Mouse (Mus musculus) hindbrain, embryonic 13.5 days (tissue): ENCODE data around the gene Tex14. TPM values are rescaled to one million over a fixed set of nuclear protein-coding genes. Genes with fewer than 3 reads are reported as not detected.
"Not testable (repeated sequence)": the region's sequence is repeated elsewhere in the genome, so short reads cannot be mapped to it uniquely, and the experiment has no call there.

Experiments
- ATAC-seq: fragments of 200-750 bp; cut with Nextera tagmentation; 2 replicates; pipeline ENCODE4 v1.8.0; 2017; ENCODE audit warnings: moderate TSS enrichment; ENCODE audit not compliant: low FRiP score
- H3K27ac ChIP-seq: fragments of 300-500 bp; sonication (generic); 2 replicates; pipeline ENCODE4 v1.5.1; 2015; ENCODE audit warnings: inconsistent platforms, mild to moderate bottlenecking, moderate library complexity
- H3K27me3 ChIP-seq: fragments of 300-500 bp; sonication (generic); 2 replicates; pipeline ENCODE4 v1.6.1; 2015; ENCODE audit warnings: mild to moderate bottlenecking, inconsistent platforms
- H3K36me3 ChIP-seq: fragments of 300-500 bp; sonication (generic); 2 replicates; pipeline ENCODE4 v1.6.1; 2015; ENCODE audit warnings: mild to moderate bottlenecking, inconsistent platforms
- H3K4me1 ChIP-seq: fragments of 300-500 bp; sonication (generic); replicated peaks from 2 replicates; pipeline ENCODE4 v1.6.1; 2015; ENCODE audit warnings: inconsistent platforms
- H3K4me2 ChIP-seq: fragments of 300-500 bp; sonication (generic); 2 replicates; pipeline ENCODE4 v1.6.1; 2015; ENCODE audit warnings: inconsistent platforms, mild to moderate bottlenecking, moderate library complexity
- H3K4me3 ChIP-seq: fragments of 300-500 bp; sonication (generic); 2 replicates; pipeline ENCODE4 v1.5.1; 2015; ENCODE audit warnings: mild to moderate bottlenecking, inconsistent platforms
- H3K9ac ChIP-seq: fragments of 300-500 bp; sonication (generic); 2 replicates; pipeline ENCODE4 v1.6.1; 2015; ENCODE audit warnings: mild to moderate bottlenecking, inconsistent platforms
- H3K9me3 ChIP-seq: fragments of 300-500 bp; sonication (generic); 2 replicates; pipeline ENCODE4 v1.6.1; 2016; ENCODE audit warnings: inconsistent platforms
- WGBS: fragments of 180-500 bp; shearing (Covaris S2); methylation state at CpG from one replicate; pipeline ENCODE4 v1.1.7; 2015; 5-methylcytosine and 5-hydroxymethylcytosine counted together
- polyA plus RNA-seq: library from polyadenylated mRNA; unstranded; fragments of >200 nt; fragmentation: Nextera tagmentation; extraction: Ambion mirVana; gene quantifications from 2 replicates; pipeline ENCODE4 v1.2.1, GENCODE M21; 2015

Gene Tex14
- polyA plus RNA-seq, 1 experiment from 2014 or later = 1.00 TPM

GRCm38 (mm10) chr11:87404111-87404853, 583 bp upstream of the Tex14 start:
- Histone ChIP-seq H3K9ac (peak overlapping the region; percentile 84), H3K27ac (peak overlapping the region; percentile 97), H3K4me1 (peaks cover 9% of the 10 kb centered on the region), H3K27me3 (no peaks in the 10 kb centered on the region), H3K9me3 (no peaks in the 10 kb centered on the region), H3K4me2 (peak overlapping the region; percentile 64), H3K36me3 (no peaks in the 10 kb centered on the region), H3K4me3 (peak overlapping the region; percentile 60)
- ATAC-seq = peak; percentile 89
- 2% methylated on average over 58 of the region's 58 CpGs for WGBS

- H3K27me3 ChIP-seq, H3K4me3 ChIP-seq, H3K4me1 ChIP-seq, H3K9ac ChIP-seq, H3K36me3 ChIP-seq, H3K9me3 ChIP-seq, H3K27ac ChIP-seq, ATAC-seq, H3K4me2 ChIP-seq: not testable (repeated sequence)
- WGBS = 68% methylated on average over 3 of the region's 3 CpGs
Observed at GRCm38 (mm10) chr11:87413412-87413811, 8.5 kb downstream of the Tex14 start.

- H3K4me2 ChIP-seq = no peak overlapping the region
- no peaks in the 10 kb centered on the region for H3K4me1 ChIP-seq
- H3K27ac ChIP-seq = no peak overlapping the region
- H3K36me3 ChIP-seq = no peaks in the 10 kb centered on the region
- ATAC-seq = no peak
- H3K9ac ChIP-seq = no peak overlapping the region
- WGBS = 65% methylated on average over 5 of the region's 5 CpGs
- no peak overlapping the region for H3K4me3 ChIP-seq
- H3K9me3 ChIP-seq = no peaks in the 10 kb centered on the region
- no peaks in the 10 kb centered on the region for H3K27me3 ChIP-seq
Observed at GRCm38 (mm10) chr11:87416120-87416519, 11.3 kb downstream of the Tex14 start.

GRCm38 (mm10) chr11:87420861-87421260, 16.0 kb downstream of the Tex14 start:
- H3K9me3 ChIP-seq = no peaks in the 10 kb centered on the region
- H3K4me1 ChIP-seq = peaks cover 17% of the 10 kb centered on the region
- no peak overlapping the region for H3K4me2 ChIP-seq
- no peaks in the 10 kb centered on the region for H3K27me3 ChIP-seq
- no peaks in the 10 kb centered on the region for H3K36me3 ChIP-seq
- no peak overlapping the region for H3K27ac ChIP-seq
- H3K9ac ChIP-seq = no peak overlapping the region
- H3K4me3 ChIP-seq = no peak overlapping the region
- no peak for ATAC-seq

GRCm38 (mm10) chr11:87421760-87422201, 16.9 kb downstream of the Tex14 start:
- no peak for ATAC-seq
- Histone ChIP-seq H3K36me3 (no peaks in the 10 kb centered on the region), H3K9ac (peak overlapping the region; percentile 68), H3K27me3 (no peaks in the 10 kb centered on the region), H3K27ac (peak overlapping the region; percentile 87), H3K9me3 (no peaks in the 10 kb centered on the region), H3K4me2 (peak overlapping the region; percentile 63), H3K4me1 (peaks cover 20% of the 10 kb centered on the region), H3K4me3 (peak overlapping the region; percentile 39)
- WGBS = 27% methylated on average over 6 of the region's 6 CpGs

- peak; percentile 88 for ATAC-seq
- no peaks in the 10 kb centered on the region for H3K9me3 ChIP-seq
Observed at GRCm38 (mm10) chr11:87422511-87423340, 17.9 kb downstream of the Tex14 start.

GRCm38 (mm10) chr11:87423551-87424325, 18.9 kb downstream of the Tex14 start:
- H3K4me3 ChIP-seq = no peak overlapping the region
- no peaks in the 10 kb centered on the region for H3K9me3 ChIP-seq
- H3K27ac ChIP-seq = peak overlapping the region; percentile 87
- H3K4me2 ChIP-seq = peak overlapping the region; percentile 19; the same call in 1 of the 2 replicates
- 50% methylated on average over 6 of the region's 6 CpGs for WGBS
- no peak overlapping the region for H3K9ac ChIP-seq
- no peaks in the 10 kb centered on the region for H3K36me3 ChIP-seq
- no peak for ATAC-seq
- peaks cover 20% of the 10 kb centered on the region for H3K4me1 ChIP-seq
- no peaks in the 10 kb centered on the region for H3K27me3 ChIP-seq

More at GRCm38 (mm10) chr11:87422511-87423340, 17.9 kb downstream of the Tex14 start:
- Histone ChIP-seq H3K9ac (peak overlapping the region; percentile 68), H3K27ac (peak overlapping the region; percentile 87), H3K4me3 (peak overlapping the region; percentile 39), H3K36me3 (no peaks in the 10 kb centered on the region), H3K4me2 (peak overlapping the region; percentile 63), H3K27me3 (no peaks in the 10 kb centered on the region), H3K4me1 (peaks cover 20% of the 10 kb centered on the region)
- under 1% methylated on average over 26 of the region's 26 CpGs for WGBS

- Histone ChIP-seq H3K4me3 (peak overlapping the region; percentile 30), H3K9me3 (no peaks in the 10 kb centered on the region), H3K4me1 (peaks cover 20% of the 10 kb centered on the region), H3K9ac (peak overlapping the region; percentile 53), H3K27me3 (no peaks in the 10 kb centered on the region), H3K27ac (peak overlapping the region; percentile 56; the same call in 1 of the 2 replicates), H3K36me3 (no peaks in the 10 kb centered on the region), H3K4me2 (peak overlapping the region; percentile 50)
- ATAC-seq = peak; percentile 73
- under 1% methylated on average over 7 of the region's 7 CpGs for WGBS
Observed at GRCm38 (mm10) chr11:87426121-87426449, 21.2 kb downstream of the Tex14 start.

GRCm38 (mm10) chr11:87426450-87427250, 21.8 kb downstream of the Tex14 start:
- Histone ChIP-seq H3K4me2 (peak overlapping the region; percentile 50), H3K4me1 (peaks cover 19% of the 10 kb centered on the region), H3K4me3 (peak overlapping the region; percentile 30; the same call in 1 of the 2 replicates), H3K27ac (peak overlapping the region; percentile 84), H3K9ac (peak overlapping the region; percentile 53)
- ATAC-seq = peak; percentile 94
- not testable (repeated sequence) for H3K27me3 ChIP-seq, H3K36me3 ChIP-seq, H3K9me3 ChIP-seq
- WGBS = 1% methylated on average over 24 of the region's 24 CpGs

GRCm38 (mm10) chr11:87427273-87428050, 22.6 kb downstream of the Tex14 start:
- Histone ChIP-seq H3K4me2 (no peak overlapping the region), H3K4me1 (peaks cover 14% of the 10 kb centered on the region; the same call in 1 of the 2 replicates), H3K4me3 (no peak overlapping the region), H3K9ac (no peak overlapping the region), H3K36me3 (no peaks in the 10 kb centered on the region), H3K27ac (peak overlapping the region; percentile 84), H3K9me3 (no peaks in the 10 kb centered on the region), H3K27me3 (no peaks in the 10 kb centered on the region)
- ATAC-seq = no peak
- WGBS = 61% methylated on average over 1 of the region's 1 CpGs
